Mouse (Mus musculus) hindbrain, embryonic 14.5 days (tissue): ENCODE results near the gene Il4. TPM values are rescaled to one million over a fixed set of nuclear protein-coding genes. Genes with fewer than 3 reads are reported as not detected.
"Not testable (repeated sequence)": the region's sequence is repeated elsewhere in the genome, so short reads cannot be mapped to it uniquely, and the experiment has no call there.

ENCODE experiments used
- ATAC-seq: fragments of 200-750 bp; cut with Nextera tagmentation; 2 replicates; pipeline ENCODE4 v1.8.0; 2017; ENCODE audit warnings: moderate number of reproducible peaks, mild to moderate bottlenecking, moderate TSS enrichment, moderate library complexity; ENCODE audit not compliant: low FRiP score
- DNase-seq: peaks from one replicate; pipeline ENCODE4 v3.0.0-alpha.2; 2015; ENCODE audit warnings: low spot score
- H3K27ac ChIP-seq: fragments of 300-500 bp; sonication (generic); 2 replicates; pipeline ENCODE4 v1.5.1; 2014; ENCODE audit warnings: mild to moderate bottlenecking, moderate library complexity
- H3K27me3 ChIP-seq: fragments of 300-500 bp; sonication (generic); 2 replicates; pipeline ENCODE4 v1.6.1; 2014; ENCODE audit warnings: mild to moderate bottlenecking, low read length, mixed read lengths; ENCODE audit not compliant: control insufficient read depth, insufficient read depth
- H3K36me3 ChIP-seq: fragments of 300-500 bp; sonication (generic); replicated peaks from 2 replicates; pipeline ENCODE4 v1.6.1; 2014; ENCODE audit not compliant: control insufficient read depth, insufficient read depth
- H3K4me1 ChIP-seq: fragments of 300-500 bp; sonication (generic); replicated peaks from 2 replicates; pipeline ENCODE4 v1.6.1; 2014; ENCODE audit warnings: antibody characterized with exemption, low read length, mixed read lengths; ENCODE audit not compliant: control insufficient read depth, insufficient read depth
- H3K4me2 ChIP-seq: fragments of 300-500 bp; sonication (generic); replicated peaks from 2 replicates; pipeline ENCODE4 v1.6.1; 2014; ENCODE audit warnings: mild to moderate bottlenecking, moderate library complexity
- H3K4me3 ChIP-seq: fragments of 300-500 bp; sonication (generic); replicated peaks from 2 replicates; pipeline ENCODE4 v1.5.1; 2014; ENCODE audit warnings: mild to moderate bottlenecking, low read length
- H3K9ac ChIP-seq: fragments of 300-500 bp; sonication (generic); 2 replicates; pipeline ENCODE4 v1.6.1; 2014
- H3K9me3 ChIP-seq: fragments of 300-500 bp; sonication (generic); 2 replicates; pipeline ENCODE4 v1.6.1; 2016; ENCODE audit warnings: low read length; ENCODE audit not compliant: control insufficient read depth
- WGBS: fragments of 180-500 bp; shearing (Covaris S2); extraction: QIAGEN DNeasy Blood & Tissue Kit; methylation state at CpG from one replicate; pipeline ENCODE4 v1.1.7; 2014; 5-methylcytosine and 5-hydroxymethylcytosine counted together
- polyA plus RNA-seq: library from polyadenylated mRNA; unstranded; fragments of >200 nt; fragmentation: Nextera tagmentation; extraction: Ambion mirVana; gene quantifications from 2 replicates; pipeline ENCODE4 v1.2.1, GENCODE M21; 2014

The Il4 gene
- polyA plus RNA-seq, 1 experiment from 2014 or later, result 8.5 TPM

DNA sequence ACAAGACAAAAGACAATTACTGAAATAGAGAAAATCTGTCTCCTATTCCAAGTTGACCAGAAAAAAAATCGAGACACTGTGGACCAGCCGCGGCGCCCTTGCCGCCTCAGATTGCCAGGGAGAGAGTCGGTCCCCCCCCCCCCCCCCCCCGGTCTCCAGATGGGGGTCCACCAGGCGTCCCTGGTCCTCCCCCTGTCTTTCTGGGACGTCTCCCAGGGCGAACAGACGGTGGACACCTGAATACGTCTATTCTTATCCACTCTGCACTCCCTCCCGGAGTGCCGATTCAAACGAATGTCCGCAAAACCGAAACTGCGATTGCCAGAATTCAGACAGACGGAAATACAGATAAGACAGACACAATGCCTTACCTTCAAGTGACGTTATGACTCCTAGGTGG is 61.9 kb downstream of the Il4 start:
- not testable (repeated sequence) for DNase-seq, H3K27ac ChIP-seq

More for the DNA sequence above, 61.9 kb downstream of the Il4 start:
- not testable (repeated sequence) for H3K4me3 ChIP-seq, ATAC-seq, H3K4me1 ChIP-seq, H3K36me3 ChIP-seq, H3K9me3 ChIP-seq, H3K9ac ChIP-seq, H3K27me3 ChIP-seq, H3K4me2 ChIP-seq
- WGBS, result over 99% methylated on average over 8 of the region's 20 CpGs

Other genes starting within 250 kb of the Il4 start
- not detected in 2 replicates for gene Leap2, start 195.5 kb downstream of the Il4 start, polyA plus RNA-seq
- 751 and 866 TPM in 2 replicates for gene Uqcrq, start 187.8 kb downstream of the Il4 start, polyA plus RNA-seq
- gene Gdf9, start 187.6 kb downstream of the Il4 start, polyA plus RNA-seq, result 3.1 and 3.2 TPM in 2 replicates
- 0.11 TPM in 1 of 2 replicates, not detected in the other for gene Gm10447, start 161.6 kb downstream of the Il4 start, polyA plus RNA-seq
- gene Shroom1, start 161.5 kb downstream of the Il4 start, polyA plus RNA-seq, result 2.5 and 3.5 TPM in 2 replicates
- not detected in 2 replicates for gene Gm9837, start 148.2 kb downstream of the Il4 start, polyA plus RNA-seq
- gene Gm9945, start 138.5 kb downstream of the Il4 start, polyA plus RNA-seq, result 0.36 TPM in 1 of 2 replicates, not detected in the other
- gene Sowaha, start 138.4 kb downstream of the Il4 start, polyA plus RNA-seq, result 1.3 and 1.4 TPM in 2 replicates
- gene Sept8, start 99.4 kb downstream of the Il4 start, polyA plus RNA-seq, result 21.6 and 23.7 TPM in 2 replicates
- 278 and 302 TPM in 2 replicates for gene Kif3a, start 51.3 kb downstream of the Il4 start, polyA plus RNA-seq
- not detected in 2 replicates for gene Il13, start 16.0 kb upstream of the Il4 start, polyA plus RNA-seq
- gene Rad50, start 88.7 kb upstream of the Il4 start, polyA plus RNA-seq, result 10.7 and 10.8 TPM in 2 replicates
- not detected in 2 replicates for gene Il5, start 102.1 kb upstream of the Il4 start, polyA plus RNA-seq
- 2.7 and 3.1 TPM in 2 replicates for gene Irf1, start 151.3 kb upstream of the Il4 start, polyA plus RNA-seq
- gene Gm17334, start 154.5 kb upstream of the Il4 start, polyA plus RNA-seq, result not detected in 2 replicates
- 0.48 TPM in 1 of 2 replicates, not detected in the other for gene Gm12216, start 240.6 kb upstream of the Il4 start, polyA plus RNA-seq